Mouse (Mus musculus): Measurements from ENCODE around the gene Foxs1. TPM values are rescaled to one million over a fixed set of nuclear protein-coding genes. Genes with fewer than 3 reads are reported as not detected.

The Foxs1 gene
- total and polyA plus RNA-seq, 2 experiments from 2014 or later = 8.4 to 8.6 TPM

DNA sequence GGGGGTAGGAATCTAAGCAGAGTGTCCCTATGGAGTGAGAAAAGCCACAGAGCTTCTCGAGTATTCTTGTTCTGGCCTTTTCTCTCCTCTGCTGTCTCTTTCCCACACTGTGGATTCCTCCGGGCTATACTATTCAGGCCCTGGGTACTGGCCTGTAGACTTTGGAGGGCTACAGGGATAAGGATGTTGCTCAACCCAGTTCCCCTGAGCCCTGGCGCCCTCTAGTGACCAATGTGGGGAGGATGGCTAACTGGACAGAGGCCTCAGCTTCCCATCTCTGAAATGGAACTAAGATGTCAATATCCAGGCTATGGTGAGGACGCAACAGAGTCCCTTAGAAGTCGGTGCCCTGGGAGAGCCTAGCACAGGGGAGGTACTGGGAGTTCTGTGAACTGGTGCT is 606 bp upstream of the Foxs1 start:
- peak; percentile 71 for TF ChIP-seq CTCF (IDR thresholded peaks at IDR 0.05; ENCODE audit: low read depth)
- TF ChIP-seq EP300 (IDR thresholded peaks at IDR 0.05; ENCODE audit: low read depth) = no peak
- DNase-seq (ENCODE audit: low spot score) = no peak
- Histone ChIP-seq H3K4me3 (ENCODE audit: low read depth, low read length) (no peak overlapping the region), H3K27me3 (ENCODE audit: control insufficient read depth, insufficient read depth, low read length) (peaks cover 14% of the 10 kb centered on the region; the same call in 1 of the 2 replicates), H3K36me3 (replicated peaks; ENCODE audit: control insufficient read depth, insufficient read depth, low read length) (no peaks in the 10 kb centered on the region), H3K9ac (replicated peaks; ENCODE audit: low read depth, low read length) (no peak overlapping the region), H3K9me3 (replicated peaks; ENCODE audit: control insufficient read depth, low read length) (no peaks in the 10 kb centered on the region), H3K27ac (ENCODE audit: low read depth) (peak overlapping the region; percentile 82; the same call in 1 of the 2 replicates), H3K4me1 (ENCODE audit: control insufficient read depth, insufficient read depth) (peaks cover 8% of the 10 kb centered on the region; the same call in 1 of the 2 replicates), H3K4me2 (ENCODE audit: low read depth, low read length) (no peak overlapping the region)
- ATAC-seq (ENCODE audit: insufficient read depth, low read depth) = peak; percentile 25; the same call in 1 of the 2 replicates
- 38% methylated on average over 5 of the region's 5 CpGs for WGBS

DNA sequence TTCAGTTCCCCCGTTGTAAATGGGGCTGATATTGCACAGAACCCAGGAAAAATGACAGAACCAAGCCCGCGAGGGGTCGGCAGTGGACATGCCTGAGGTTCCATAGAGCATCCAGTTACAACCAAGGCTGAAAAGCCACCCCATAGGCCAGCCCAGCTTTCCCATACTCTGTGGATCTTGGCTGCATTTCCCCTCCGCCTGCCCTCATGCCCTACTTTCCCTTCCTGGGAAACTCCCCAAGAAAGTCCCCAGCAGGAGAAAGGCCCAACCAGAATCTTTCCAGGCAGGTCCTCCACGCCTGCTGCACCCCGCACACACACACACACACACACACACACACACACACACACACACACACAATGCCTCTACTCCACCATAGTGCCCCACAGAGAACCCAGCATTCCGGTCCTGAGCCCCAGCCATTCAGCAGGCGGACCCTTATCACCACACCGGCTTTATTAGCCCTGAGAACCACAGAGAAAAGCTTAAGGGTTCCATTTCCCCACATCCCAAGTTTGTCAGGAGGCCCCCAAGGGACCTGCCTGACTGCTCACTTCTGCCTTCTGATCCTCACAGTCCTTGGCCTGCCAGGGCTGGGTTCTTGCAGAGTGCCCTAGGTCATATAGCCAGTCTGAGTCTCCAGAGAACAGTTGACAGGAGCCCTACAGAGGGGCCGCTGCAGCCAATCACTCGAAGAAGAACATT is 1.4 kb downstream of the Foxs1 start:
- TF ChIP-seq EP300 (IDR thresholded peaks at IDR 0.05; ENCODE audit: low read depth) (no peak), CTCF (IDR thresholded peaks at IDR 0.05; ENCODE audit: low read depth) (no peak)
- ATAC-seq (ENCODE audit: insufficient read depth, low read depth) = 0 out of 2 replicates have a peak, but pooled peaks have one; percentile 9
- peak overlapping the region; percentile 48 for H3K4me2 ChIP-seq (ENCODE audit: low read depth, low read length)
- H3K27ac ChIP-seq (ENCODE audit: low read depth) = peak overlapping the region; percentile 82
- H3K9ac ChIP-seq (replicated peaks; ENCODE audit: low read depth, low read length) = peak overlapping the region; percentile 21
- no peaks in the 10 kb centered on the region for H3K9me3 ChIP-seq (replicated peaks; ENCODE audit: control insufficient read depth, low read length)
- 50% methylated on average over 12 of the region's 12 CpGs for WGBS
- peaks cover 8% of the 10 kb centered on the region; the same call in 1 of the 2 replicates for H3K4me1 ChIP-seq (ENCODE audit: control insufficient read depth, insufficient read depth)
- no peaks in the 10 kb centered on the region for H3K36me3 ChIP-seq (replicated peaks; ENCODE audit: control insufficient read depth, insufficient read depth, low read length)
- no peak for DNase-seq (ENCODE audit: low spot score)
- peak overlapping the region; percentile 37 for H3K4me3 ChIP-seq (ENCODE audit: low read depth, low read length)
- 0 out of 2 replicates have a peak, but pooled peaks cover 7% of the 10 kb centered on the region for H3K27me3 ChIP-seq (ENCODE audit: control insufficient read depth, insufficient read depth, low read length)

DNA sequence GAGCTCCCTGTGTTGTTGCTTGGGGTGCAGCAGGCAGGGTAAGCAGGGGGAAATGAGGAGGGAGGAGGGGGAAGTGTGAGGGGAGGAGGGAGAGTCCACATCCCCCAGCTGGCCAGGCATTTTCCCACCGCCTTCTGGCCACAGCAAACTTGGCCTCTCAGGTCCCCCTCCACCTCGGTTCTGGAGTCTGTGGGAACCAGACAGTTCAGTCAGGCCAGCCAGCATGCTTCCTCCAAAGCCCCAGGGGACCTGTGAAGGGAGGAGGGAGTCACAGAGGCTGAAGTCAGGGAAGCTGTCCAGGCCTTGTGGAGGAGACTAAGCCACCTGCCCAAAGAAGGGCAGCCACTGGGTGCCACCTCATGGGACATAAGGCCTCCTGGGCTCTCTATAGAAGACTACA is 2.7 kb downstream of the Foxs1 start:
- H3K4me2 ChIP-seq (ENCODE audit: low read depth, low read length) = peak overlapping the region; percentile 48; the same call in 1 of the 2 replicates
- H3K27me3 ChIP-seq (ENCODE audit: control insufficient read depth, insufficient read depth, low read length) = 0 out of 2 replicates have a peak, but pooled peaks cover 7% of the 10 kb centered on the region
- H3K4me3 ChIP-seq (ENCODE audit: low read depth, low read length) = peak overlapping the region; percentile 37; the same call in 1 of the 2 replicates
- H3K4me1 ChIP-seq (ENCODE audit: control insufficient read depth, insufficient read depth) = peaks cover 12% of the 10 kb centered on the region
- H3K9me3 ChIP-seq (replicated peaks; ENCODE audit: control insufficient read depth, low read length) = no peaks in the 10 kb centered on the region
- TF ChIP-seq EP300 (IDR thresholded peaks at IDR 0.05; ENCODE audit: low read depth) (no peak), CTCF (IDR thresholded peaks at IDR 0.05; ENCODE audit: low read depth) (no peak)
- WGBS = 32% methylated on average over 2 of the region's 2 CpGs
- no peaks in the 10 kb centered on the region for H3K36me3 ChIP-seq (replicated peaks; ENCODE audit: control insufficient read depth, insufficient read depth, low read length)
- H3K27ac ChIP-seq (ENCODE audit: low read depth) = peak overlapping the region; percentile 82
- ATAC-seq (ENCODE audit: insufficient read depth, low read depth) (peak; percentile 25), DNase-seq (ENCODE audit: low spot score) (peak; percentile 33)
- H3K9ac ChIP-seq (replicated peaks; ENCODE audit: low read depth, low read length) = no peak overlapping the region

DNA sequence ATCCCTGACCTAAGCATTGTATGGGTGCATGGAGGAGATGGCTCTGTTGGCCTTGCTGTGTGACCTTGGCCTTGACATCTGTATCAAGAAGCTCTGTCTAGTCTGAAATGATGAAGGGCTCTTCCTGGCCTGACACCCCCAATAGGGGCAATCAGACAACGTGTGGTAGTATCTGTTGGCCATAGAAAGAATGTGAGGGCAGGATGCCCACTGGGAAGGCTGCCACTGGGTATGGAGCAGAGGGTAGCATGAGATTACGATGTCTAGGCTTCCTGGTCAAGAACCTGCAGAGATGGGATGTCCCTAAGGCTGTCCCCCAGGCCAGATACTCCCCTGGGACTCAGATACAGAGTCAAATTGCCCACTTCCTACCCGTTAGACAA is 4.0 kb downstream of the Foxs1 start:
- H3K27me3 ChIP-seq (ENCODE audit: control insufficient read depth, insufficient read depth, low read length) = 0 out of 2 replicates have a peak, but pooled peaks cover 7% of the 10 kb centered on the region
- H3K27ac ChIP-seq (ENCODE audit: low read depth) = peak overlapping the region; percentile 81
- 50% methylated on average over 3 of the region's 3 CpGs for WGBS
- no peak for DNase-seq (ENCODE audit: low spot score)
- H3K4me2 ChIP-seq (ENCODE audit: low read depth, low read length) = no peak overlapping the region
- H3K4me3 ChIP-seq (ENCODE audit: low read depth, low read length) = no peak overlapping the region
- no peak overlapping the region for H3K9ac ChIP-seq (replicated peaks; ENCODE audit: low read depth, low read length)
- H3K36me3 ChIP-seq (replicated peaks; ENCODE audit: control insufficient read depth, insufficient read depth, low read length) = no peaks in the 10 kb centered on the region
- peaks cover 12% of the 10 kb centered on the region for H3K4me1 ChIP-seq (ENCODE audit: control insufficient read depth, insufficient read depth)
- no peak for ATAC-seq (ENCODE audit: insufficient read depth, low read depth)
- no peak for TF ChIP-seq EP300 (IDR thresholded peaks at IDR 0.05; ENCODE audit: low read depth)
- no peak for TF ChIP-seq CTCF (IDR thresholded peaks at IDR 0.05; ENCODE audit: low read depth)
- no peaks in the 10 kb centered on the region for H3K9me3 ChIP-seq (replicated peaks; ENCODE audit: control insufficient read depth, low read length)

DNA sequence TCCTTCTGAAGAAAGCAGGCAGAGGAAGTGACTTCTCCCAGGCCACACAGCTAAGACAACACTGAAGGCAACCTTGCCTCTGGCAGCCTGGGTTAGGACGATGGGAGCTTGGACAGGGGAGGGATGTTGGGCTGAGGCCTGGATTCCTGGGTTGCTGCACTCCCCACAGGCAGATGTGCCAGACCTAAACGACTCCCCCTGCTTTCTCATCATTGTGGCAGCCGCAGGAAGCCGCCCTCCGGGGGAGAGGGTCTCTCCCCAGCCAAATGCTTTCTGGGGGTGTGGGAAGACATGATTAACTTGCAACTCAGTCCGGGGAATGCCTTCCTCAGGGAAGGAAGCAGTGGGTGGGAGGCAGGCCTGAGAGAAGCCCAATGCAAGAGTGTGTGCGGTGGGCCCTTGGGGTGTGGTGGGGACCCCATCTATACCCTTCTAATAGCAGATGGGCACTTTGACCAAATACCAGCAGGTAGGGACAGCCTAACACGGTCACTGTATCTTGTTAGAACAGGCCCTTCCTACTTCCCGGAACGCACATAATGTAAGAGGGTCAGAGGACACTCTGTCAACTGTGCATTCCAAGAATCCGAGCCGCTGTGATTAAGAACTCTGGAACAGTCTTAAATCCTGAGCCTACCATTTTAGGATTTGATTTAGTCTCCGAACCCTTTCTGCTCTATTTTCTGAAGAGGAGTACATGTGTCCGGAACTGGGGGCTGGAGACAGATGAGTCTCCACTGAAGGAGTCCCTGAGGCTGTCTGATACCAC is 4.6 kb downstream of the Foxs1 start:
- Histone ChIP-seq H3K4me3 (ENCODE audit: low read depth, low read length) (no peak overlapping the region), H3K9ac (replicated peaks; ENCODE audit: low read depth, low read length) (no peak overlapping the region), H3K27ac (ENCODE audit: low read depth) (peak overlapping the region; percentile 81), H3K4me2 (ENCODE audit: low read depth, low read length) (no peak overlapping the region), H3K36me3 (replicated peaks; ENCODE audit: control insufficient read depth, insufficient read depth, low read length) (no peaks in the 10 kb centered on the region), H3K27me3 (ENCODE audit: control insufficient read depth, insufficient read depth, low read length) (0 out of 2 replicates have a peak, but pooled peaks cover 7% of the 10 kb centered on the region), H3K4me1 (ENCODE audit: control insufficient read depth, insufficient read depth) (peaks cover 12% of the 10 kb centered on the region), H3K9me3 (replicated peaks; ENCODE audit: control insufficient read depth, low read length) (no peaks in the 10 kb centered on the region)
- ATAC-seq (ENCODE audit: insufficient read depth, low read depth) = peak; percentile 12
- WGBS = 44% methylated on average over 14 of the region's 14 CpGs
- peak; percentile 26 for DNase-seq (ENCODE audit: low spot score)
- TF ChIP-seq CTCF (IDR thresholded peaks at IDR 0.05; ENCODE audit: low read depth) (no peak), EP300 (IDR thresholded peaks at IDR 0.05; ENCODE audit: low read depth) (peak; percentile 68; the same call in 1 of the 2 replicates)
